13 mouse cellular contexts compared by ENCODE assay signal in the genomic region with DNA sequence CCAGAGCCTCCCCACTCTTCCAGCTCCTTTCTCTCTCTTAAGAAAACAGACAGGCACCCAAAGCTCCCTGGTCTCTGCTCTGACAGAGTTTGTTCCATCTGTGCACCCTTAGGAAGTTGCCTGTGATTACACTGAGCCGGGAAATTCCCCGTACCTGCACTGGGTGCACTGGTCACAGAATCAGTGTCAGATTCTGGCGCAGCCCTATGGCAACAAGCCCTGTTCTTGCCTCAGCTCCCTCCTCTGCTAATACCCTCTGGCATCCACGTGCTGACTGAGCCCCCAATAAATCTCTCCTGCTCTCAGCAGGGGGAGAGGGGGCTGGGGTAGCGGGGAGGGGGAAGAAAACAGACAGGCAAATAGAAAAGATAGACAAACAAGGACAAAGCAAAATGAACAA. TPM values are rescaled to one million over a fixed set of nuclear protein-coding genes. Genes with fewer than 3 reads are reported as not detected.
DNase-seq lines count a peak whose midpoint lies in the region; ATAC-seq lines count a peak whose summit lies in the region.
"Had no signal": no experiment of that assay in that cellular context is flagged by ENCODE, and none has a peak within 500 bp of the region (broad histone marks: within the 10 kb centered on the region; RNA-seq: fewer than 3 reads in every experiment).

No protein-coding gene starts in this region.

- H3K9me3 ChIP-seq in heart, embryonic 14.5 days (ENCODE audit: control insufficient read depth, low read length) = no peaks in the 10 kb centered on the region
- no peaks in the 10 kb centered on the region for H3K9me3 ChIP-seq in midbrain, embryonic 12.5 days
- H3K9me3 ChIP-seq in midbrain, embryonic 15.5 days = no peaks in the 10 kb centered on the region
- no peaks in the 10 kb centered on the region for H3K9me3 ChIP-seq in forebrain, embryonic 13.5 days (replicated peaks)
- no peaks in the 10 kb centered on the region for H3K9me3 ChIP-seq in neural tube, embryonic 13.5 days

- H3K36me3 ChIP-seq in heart, embryonic 14.5 days (ENCODE audit: control insufficient read depth, insufficient read depth, low read length) = 0 out of 2 replicates have a peak, but pooled peaks cover 7% of the 10 kb centered on the region
- no peaks in the 10 kb centered on the region for H3K36me3 ChIP-seq in midbrain, embryonic 12.5 days
- H3K36me3 ChIP-seq in midbrain, embryonic 15.5 days (replicated peaks) = no peaks in the 10 kb centered on the region
- no peaks in the 10 kb centered on the region for H3K36me3 ChIP-seq in forebrain, embryonic 13.5 days (ENCODE audit: poor library complexity, severe bottlenecking)
- H3K36me3 ChIP-seq in neural tube, embryonic 13.5 days = 0 out of 2 replicates have a peak, but pooled peaks cover 4% of the 10 kb centered on the region

- H3K27ac ChIP-seq in heart, embryonic 14.5 days (replicated peaks in 1 of 2; ENCODE audit: control insufficient read depth in 1 of 2, insufficient read depth in 1 of 2, low read depth in 2 of 2, low read length in 2 of 2) = peak overlapping the region in 1 of 2 experiments; percentile 44; a peak in 1 of 4 replicates
- peak overlapping the region; percentile 17 for H3K27ac ChIP-seq in midbrain, embryonic 12.5 days (replicated peaks)
- H3K27ac ChIP-seq in midbrain, embryonic 15.5 days = no peak overlapping the region
- no peak overlapping the region for H3K27ac ChIP-seq in forebrain, embryonic 13.5 days
- H3K27ac ChIP-seq in neural tube, embryonic 13.5 days (replicated peaks) = no peak overlapping the region; the same call in 1 of the 2 replicates
- H3K27ac ChIP-seq: liver, embryonic 14.5 days; macrophage had no signal

- no peak overlapping the region for H3K4me3 ChIP-seq in heart, embryonic 14.5 days (ENCODE audit: control insufficient read depth in 1 of 2, insufficient read depth in 1 of 2, low read depth in 1 of 2, low read length in 2 of 2)
- no peak overlapping the region for H3K4me3 ChIP-seq in midbrain, embryonic 12.5 days
- no peak overlapping the region for H3K4me3 ChIP-seq in midbrain, embryonic 15.5 days
- H3K4me3 ChIP-seq in forebrain, embryonic 13.5 days = no peak overlapping the region
- no peak overlapping the region for H3K4me3 ChIP-seq in neural tube, embryonic 13.5 days

- 0 out of 2 replicates have a peak overlapping the region, but pooled peaks have one; percentile 16 for H3K4me2 ChIP-seq in heart, embryonic 14.5 days (ENCODE audit: low read length)
- H3K4me2 ChIP-seq in midbrain, embryonic 12.5 days (replicated peaks) = no peak overlapping the region
- no peak overlapping the region for H3K4me2 ChIP-seq in midbrain, embryonic 15.5 days
- H3K4me2 ChIP-seq in forebrain, embryonic 13.5 days = no peak overlapping the region
- H3K4me2 ChIP-seq in neural tube, embryonic 13.5 days = 0 out of 2 replicates have a peak overlapping the region, but pooled peaks have one; percentile 3

- H3K9ac ChIP-seq in heart, embryonic 14.5 days (ENCODE audit: low read length) = no peak overlapping the region
- no peak overlapping the region for H3K9ac ChIP-seq in midbrain, embryonic 12.5 days (replicated peaks)
- no peak overlapping the region for H3K9ac ChIP-seq in midbrain, embryonic 15.5 days
- no peak overlapping the region for H3K9ac ChIP-seq in forebrain, embryonic 13.5 days
- no peak overlapping the region for H3K9ac ChIP-seq in neural tube, embryonic 13.5 days
- H3K9ac ChIP-seq: liver, embryonic 14.5 days had no signal

- 31% methylated on average over 5 of the region's 5 CpGs for WGBS in heart, embryonic 14.5 days
- 26% methylated on average over 4 of the region's 5 CpGs for WGBS in midbrain, embryonic 12.5 days
- 40% methylated on average over 5 of the region's 5 CpGs for WGBS in midbrain, embryonic 15.5 days
- 32% methylated on average over 5 of the region's 5 CpGs for WGBS in forebrain, embryonic 13.5 days
- WGBS in neural tube, embryonic 13.5 days = 15% methylated on average over 5 of the region's 5 CpGs

- DNase-seq in heart, adult 8-10 months (ENCODE audit: low spot score) = no peak
- DNase-seq in gastrocnemius, postnatal 10 days = no peak
- no peak for DNase-seq in thymus, postnatal 4 days
- DNase-seq: adrenal gland, adult 8-10 months; thymus, adult 2 months had no signal

- H3K4me1 ChIP-seq in heart, embryonic 14.5 days (ENCODE audit: control insufficient read depth in 2 of 2, insufficient read depth in 2 of 2, low read length in 2 of 2) = no peaks in the 10 kb centered on the region
- peaks cover 6% of the 10 kb centered on the region; the same call in 1 of the 2 replicates for H3K4me1 ChIP-seq in midbrain, embryonic 12.5 days
- no peaks in the 10 kb centered on the region for H3K4me1 ChIP-seq in midbrain, embryonic 15.5 days
- no peaks in the 10 kb centered on the region for H3K4me1 ChIP-seq in forebrain, embryonic 13.5 days
- H3K4me1 ChIP-seq in neural tube, embryonic 13.5 days (replicated peaks) = peaks cover 7% of the 10 kb centered on the region; the same call in 1 of the 2 replicates

- no peak for ATAC-seq in heart, embryonic 14.5 days (ENCODE audit: insufficient number of reproducible peaks, insufficient read depth, low FRiP score, low read depth)
- peak; percentile 65 for ATAC-seq in midbrain, embryonic 12.5 days (ENCODE audit: low FRiP score, low read depth)
- ATAC-seq in midbrain, embryonic 15.5 days (replicated peaks) = no peak; the same call in 1 of the 2 replicates
- peak; percentile 45; the same call in 1 of the 2 replicates for ATAC-seq in forebrain, embryonic 13.5 days
- ATAC-seq in neural tube, embryonic 13.5 days (ENCODE audit: low read depth) = peak; percentile 85; the same call in 1 of the 2 replicates

- H3K27me3 ChIP-seq in heart, embryonic 14.5 days (ENCODE audit: control insufficient read depth, insufficient read depth, low read length) = no peaks in the 10 kb centered on the region
- no peaks in the 10 kb centered on the region for H3K27me3 ChIP-seq in midbrain, embryonic 12.5 days
- H3K27me3 ChIP-seq in midbrain, embryonic 15.5 days (replicated peaks) = no peaks in the 10 kb centered on the region
- no peaks in the 10 kb centered on the region; the same call in 1 of the 2 replicates for H3K27me3 ChIP-seq in forebrain, embryonic 13.5 days
- no peaks in the 10 kb centered on the region for H3K27me3 ChIP-seq in neural tube, embryonic 13.5 days

RNA-seq across cellular contexts. Expression of a gene that starts 50.1 kb away (rescaled TPM):
- 0.69 and 0.89 TPM in 2 replicates for polyA plus RNA-seq in heart, embryonic 14.5 days (2014; fragmentation: Nextera tagmentation; extraction: Ambion mirVana)
- 1 to 10 TPM; 1.1 to 2.2 (median 1.1) TPM for total RNA-seq in heart, adult 8-10 months (2022)
- 0.21 and 0.28 TPM in 2 replicates for polyA plus RNA-seq in midbrain, embryonic 12.5 days (2016; fragmentation: Nextera tagmentation; extraction: Ambion mirVana)
- polyA plus RNA-seq in midbrain, embryonic 15.5 days (2015; fragmentation: Nextera tagmentation; extraction: Ambion mirVana) = 0.15 and 0.42 TPM in 2 replicates
- polyA plus RNA-seq in forebrain, embryonic 13.5 days (2015; fragmentation: Nextera tagmentation; extraction: Ambion mirVana) = 0.09 and 0.11 TPM in 2 replicates
- 0.21 and 0.40 TPM in 2 replicates for polyA plus RNA-seq in neural tube, embryonic 13.5 days (2015; fragmentation: Nextera tagmentation; extraction: Ambion mirVana)
- total RNA-seq in gastrocnemius, postnatal 10 days (2021) = under 1 TPM; 0.70 to 0.82 TPM
- polyA plus RNA-seq: C2C12 had no signal

Comparison
In these comparisons a context has a peak if more than half of its experiments do, and no peak if none do; other contexts are left out.
1. ATAC-seq: peak in midbrain, embryonic 12.5 days (single experiment), forebrain, embryonic 13.5 days (single experiment) and neural tube, embryonic 13.5 days (single experiment); none in heart, embryonic 14.5 days (single experiment) and midbrain, embryonic 15.5 days (single experiment).
2. H3K4me2 ChIP-seq: peak in heart, embryonic 14.5 days (single experiment) and neural tube, embryonic 13.5 days (single experiment); none in midbrain, embryonic 12.5 days (single experiment), midbrain, embryonic 15.5 days (single experiment) and forebrain, embryonic 13.5 days (single experiment).